Mouse (Mus musculus) liver, embryonic 11.5 days (tissue): Measurements from ENCODE around the gene Cox8b. TPM values are rescaled to one million over a fixed set of nuclear protein-coding genes. Genes with fewer than 3 reads are reported as not detected.
"Not testable (repeated sequence)": the region's sequence is repeated elsewhere in the genome, so short reads cannot be mapped to it uniquely, and the experiment has no call there.

ENCODE experiments used
- ATAC-seq: fragments of 200-750 bp; cut with Nextera tagmentation; replicated peaks from 2 replicates; pipeline ENCODE4 v1.8.0; 2017; ENCODE audit warnings: moderate number of reproducible peaks, mild to moderate bottlenecking, moderate TSS enrichment, moderate library complexity; ENCODE audit not compliant: low FRiP score
- DNase-seq: peaks from one replicate; pipeline ENCODE4 v3.0.0-alpha.2; 2017; ENCODE audit warnings: low spot score
- H3K27ac ChIP-seq: fragments of 300-500 bp; sonication (generic); 2 replicates; pipeline ENCODE4 v1.5.1; 2014; ENCODE audit warnings: mild to moderate bottlenecking, low read depth, low read length, control low read depth
- H3K27me3 ChIP-seq: fragments of 300-500 bp; sonication (generic); replicated peaks from 2 replicates; pipeline ENCODE4 v1.6.1; 2014; ENCODE audit warnings: low read length, mixed read lengths; ENCODE audit not compliant: control insufficient read depth, insufficient read depth
- H3K36me3 ChIP-seq: fragments of 300-500 bp; sonication (generic); 2 replicates; pipeline ENCODE4 v1.6.1; 2014; ENCODE audit warnings: mild to moderate bottlenecking, low read length, moderate library complexity, mixed read lengths; ENCODE audit not compliant: control insufficient read depth, insufficient read depth
- H3K4me1 ChIP-seq: fragments of 300-500 bp; sonication (generic); replicated peaks from 2 replicates; pipeline ENCODE4 v1.6.1; 2014; ENCODE audit warnings: low read length, mixed read lengths; ENCODE audit not compliant: control insufficient read depth, insufficient read depth
- H3K4me2 ChIP-seq: fragments of 300-500 bp; sonication (generic); 2 replicates; pipeline ENCODE4 v1.6.1; 2014; ENCODE audit warnings: mild to moderate bottlenecking, control low read depth, moderate library complexity
- H3K4me3 ChIP-seq: fragments of 300-500 bp; sonication (generic); 2 replicates; pipeline ENCODE4 v1.5.1; 2014; ENCODE audit warnings: low read depth, low read length, control low read depth
- H3K9ac ChIP-seq: fragments of 300-500 bp; sonication (generic); 2 replicates; pipeline ENCODE4 v1.6.1; 2014; ENCODE audit warnings: low read depth, low read length, control low read depth
- H3K9me3 ChIP-seq: fragments of 300-500 bp; sonication (generic); 2 replicates; pipeline ENCODE4 v1.6.1; 2016; ENCODE audit warnings: low read length, inconsistent platforms, mixed read lengths; ENCODE audit not compliant: control insufficient read depth
- WGBS: fragments of 180-500 bp; shearing (Covaris S2); extraction: QIAGEN DNeasy Blood & Tissue Kit; methylation state at CpG from one replicate; pipeline ENCODE4 v1.1.7; 2014; 5-methylcytosine and 5-hydroxymethylcytosine counted together
- polyA plus RNA-seq: library from polyadenylated mRNA; unstranded; fragments of >200 nt; fragmentation: Nextera tagmentation; extraction: Ambion mirVana; gene quantifications from 2 replicates; pipeline ENCODE4 v1.2.1, GENCODE M21; 2014

Cox8b gene
- polyA plus RNA-seq, 1 experiment from 2014 or later: 0.97 TPM

GRCm38 (mm10) chr7:140890636-140891035 is 9.6 kb downstream of the Cox8b start:
- 94% methylated on average over 16 of the region's 16 CpGs for WGBS
- peaks cover 33% of the 10 kb centered on the region for H3K36me3 ChIP-seq
- not testable (repeated sequence) for H3K27ac ChIP-seq, H3K27me3 ChIP-seq, H3K4me2 ChIP-seq, DNase-seq, H3K9ac ChIP-seq, H3K9me3 ChIP-seq, ATAC-seq, H3K4me3 ChIP-seq, H3K4me1 ChIP-seq

- WGBS: under 1% methylated on average over 12 of the region's 12 CpGs
- Histone ChIP-seq H3K27ac (peak overlapping the region; percentile 91), H3K36me3 (peaks cover 4% of the 10 kb centered on the region; the same call in 1 of the 2 replicates), H3K4me1 (peaks cover 29% of the 10 kb centered on the region), H3K4me2 (peak overlapping the region; percentile 95), H3K9me3 (no peaks in the 10 kb centered on the region), H3K4me3 (peak overlapping the region; percentile 85), H3K27me3 (no peaks in the 10 kb centered on the region), H3K9ac (peak overlapping the region; percentile 72)
- DNase-seq: no peak
- ATAC-seq: peak; percentile 41
Measured at GRCm38 (mm10) chr7:140882469-140882803, 17.8 kb downstream of the Cox8b start.

GRCm38 (mm10) chr7:140881696-140882468 is 18.4 kb downstream of the Cox8b start, which contains the start of the genes Psmd13 and Sirt3:
Gene Psmd13, plus strand, starts transcription at chr7:140881968.
Gene Sirt3, minus strand, starts transcription at chr7:140882309.
- H3K27me3 ChIP-seq: no peaks in the 10 kb centered on the region
- H3K4me2 ChIP-seq: peak within 1 kb of the TSS; percentile 95
- peak within 1 kb of the TSS; percentile 72 for H3K9ac ChIP-seq
- DNase-seq: peak; percentile 89
- H3K4me1 ChIP-seq: peaks cover 29% of the 10 kb centered on the region
- peak; percentile 91 for ATAC-seq
- no peaks in the 10 kb centered on the region for H3K9me3 ChIP-seq
- under 1% methylated on average over 59 of the region's 59 CpGs for WGBS
- H3K4me3 ChIP-seq: peak within 1 kb of the TSS; percentile 85
- H3K36me3 ChIP-seq: peaks cover 6% of the 10 kb centered on the region; the same call in 1 of the 2 replicates
- peak within 1 kb of the TSS; percentile 91 for H3K27ac ChIP-seq

GRCm38 (mm10) chr7:140880865-140881515 is 19.3 kb downstream of the Cox8b start:
- DNase-seq: no peak
- no peaks in the 10 kb centered on the region for H3K27me3 ChIP-seq
- no peak for ATAC-seq
- H3K9me3 ChIP-seq: no peaks in the 10 kb centered on the region
- H3K4me3 ChIP-seq: peak overlapping the region; percentile 85
- H3K9ac ChIP-seq: peak overlapping the region; percentile 72
- peak overlapping the region; percentile 95 for H3K4me2 ChIP-seq
- peak overlapping the region; percentile 91 for H3K27ac ChIP-seq
- peaks cover 29% of the 10 kb centered on the region for H3K4me1 ChIP-seq
- 20% methylated on average over 8 of the region's 8 CpGs for WGBS
- H3K36me3 ChIP-seq: 0 out of 2 replicates have a peak, but pooled peaks cover 4% of the 10 kb centered on the region

GRCm38 (mm10) chr7:140880419-140880818 is 19.8 kb downstream of the Cox8b start:
- peak overlapping the region; percentile 58 for H3K27ac ChIP-seq
- no peaks in the 10 kb centered on the region for H3K9me3 ChIP-seq
- 70% methylated on average over 3 of the region's 3 CpGs for WGBS
- peaks cover 29% of the 10 kb centered on the region for H3K4me1 ChIP-seq
- DNase-seq: no peak
- peak overlapping the region; percentile 72 for H3K9ac ChIP-seq
- 0 out of 2 replicates have a peak, but pooled peaks cover 4% of the 10 kb centered on the region for H3K36me3 ChIP-seq
- peak overlapping the region; percentile 85 for H3K4me3 ChIP-seq
- H3K27me3 ChIP-seq: no peaks in the 10 kb centered on the region
- no peak for ATAC-seq
- H3K4me2 ChIP-seq: peak overlapping the region; percentile 95

- Histone ChIP-seq H3K27ac (0 out of 2 replicates have a peak overlapping the region, but pooled peaks have one; percentile 5), H3K4me2 (peak overlapping the region; percentile 95), H3K9me3 (no peaks in the 10 kb centered on the region), H3K9ac (peak overlapping the region; percentile 10; the same call in 1 of the 2 replicates), H3K27me3 (no peaks in the 10 kb centered on the region), H3K36me3 (0 out of 2 replicates have a peak, but pooled peaks cover 4% of the 10 kb centered on the region), H3K4me3 (peak overlapping the region; percentile 12; the same call in 1 of the 2 replicates), H3K4me1 (peaks cover 29% of the 10 kb centered on the region)
- 62% methylated on average over 7 of the region's 7 CpGs for WGBS
- DNase-seq (no peak), ATAC-seq (no peak)
Measured at GRCm38 (mm10) chr7:140879355-140879754, 20.9 kb downstream of the Cox8b start.

GRCm38 (mm10) chr7:140877364-140877763 is 22.9 kb downstream of the Cox8b start:
- Histone ChIP-seq H3K9ac (no peak overlapping the region), H3K4me2 (no peak overlapping the region), H3K4me1 (peaks cover 20% of the 10 kb centered on the region; the same call in 1 of the 2 replicates), H3K36me3 (0 out of 2 replicates have a peak, but pooled peaks cover 8% of the 10 kb centered on the region), H3K9me3 (no peaks in the 10 kb centered on the region), H3K27me3 (no peaks in the 10 kb centered on the region), H3K4me3 (no peak overlapping the region), H3K27ac (no peak overlapping the region)
- DNase-seq: no peak
- no peak for ATAC-seq
- WGBS: 78% methylated on average over 6 of the region's 6 CpGs

GRCm38 (mm10) chr7:140874224-140874623 is 26.0 kb downstream of the Cox8b start:
- H3K9ac ChIP-seq: no peak overlapping the region
- 0 out of 2 replicates have a peak overlapping the region, but pooled peaks have one; percentile 19 for H3K27ac ChIP-seq
- no peak overlapping the region for H3K4me2 ChIP-seq
- DNase-seq: no peak
- H3K4me3 ChIP-seq: no peak overlapping the region
- ATAC-seq: no peak
- H3K36me3 ChIP-seq: peaks cover 10% of the 10 kb centered on the region; the same call in 1 of the 2 replicates
- no peaks in the 10 kb centered on the region for H3K9me3 ChIP-seq
- peaks cover 7% of the 10 kb centered on the region; the same call in 1 of the 2 replicates for H3K4me1 ChIP-seq
- H3K27me3 ChIP-seq: no peaks in the 10 kb centered on the region
- WGBS: 66% methylated on average over 4 of the region's 4 CpGs
